Mouse (Mus musculus) liver, embryonic 15.5 days (tissue): ENCODE results near the gene Ube2e3. TPM values are rescaled to one million over a fixed set of nuclear protein-coding genes. Genes with fewer than 3 reads are reported as not detected.

Source experiments
- ATAC-seq: fragments of 200-750 bp; cut with Nextera tagmentation; 2 replicates; pipeline ENCODE4 v1.8.0; 2017; ENCODE audit warnings: moderate number of reproducible peaks, mild to moderate bottlenecking, moderate library complexity; ENCODE audit not compliant: insufficient read depth
- H3K27ac ChIP-seq: fragments of 300-500 bp; sonication (generic); replicated peaks from 2 replicates; pipeline ENCODE4 v1.5.1; 2015; ENCODE audit warnings: mild to moderate bottlenecking, inconsistent platforms
- H3K27me3 ChIP-seq: fragments of 300-500 bp; sonication (generic); 2 replicates; pipeline ENCODE4 v1.6.1; 2015; ENCODE audit warnings: mild to moderate bottlenecking, inconsistent platforms
- H3K36me3 ChIP-seq: fragments of 300-500 bp; sonication (generic); replicated peaks from 2 replicates; pipeline ENCODE4 v1.6.1; 2015; ENCODE audit warnings: moderate library complexity, mild to moderate bottlenecking, inconsistent platforms
- H3K4me1 ChIP-seq: fragments of 300-500 bp; sonication (generic); replicated peaks from 2 replicates; pipeline ENCODE4 v1.6.1; 2015; ENCODE audit warnings: inconsistent platforms
- H3K4me2 ChIP-seq: fragments of 300-500 bp; sonication (generic); 2 replicates; pipeline ENCODE4 v1.6.1; 2015; ENCODE audit warnings: moderate library complexity, mild to moderate bottlenecking, inconsistent platforms
- H3K4me3 ChIP-seq: fragments of 300-500 bp; sonication (generic); replicated peaks from 2 replicates; pipeline ENCODE4 v1.5.1; 2015; ENCODE audit warnings: mild to moderate bottlenecking, inconsistent platforms
- H3K9ac ChIP-seq: fragments of 300-500 bp; sonication (generic); 2 replicates; pipeline ENCODE4 v1.6.1; 2015; ENCODE audit warnings: moderate library complexity, mild to moderate bottlenecking, inconsistent platforms
- H3K9me3 ChIP-seq: fragments of 300-500 bp; sonication (generic); replicated peaks from 2 replicates; pipeline ENCODE4 v1.6.1; 2016; ENCODE audit warnings: inconsistent platforms
- WGBS: fragments of 180-500 bp; shearing (Covaris S2); methylation state at CpG from one replicate; pipeline ENCODE4 v1.1.7; 2015; ENCODE audit warnings: mixed read lengths; ENCODE audit not compliant: insufficient replicate concordance; 5-methylcytosine and 5-hydroxymethylcytosine counted together
- polyA plus RNA-seq: library from polyadenylated mRNA; unstranded; fragments of >200 nt; fragmentation: Nextera tagmentation; extraction: Ambion mirVana; gene quantifications from 2 replicates; pipeline ENCODE4 v1.2.1, GENCODE M21; 2015

Ube2e3 gene
- polyA plus RNA-seq, 1 experiment from 2014 or later = 97.1 TPM

- Histone ChIP-seq H3K9me3 (no peaks in the 10 kb centered on the region), H3K36me3 (no peaks in the 10 kb centered on the region), H3K4me2 (no peak overlapping the region), H3K4me3 (no peak overlapping the region), H3K27me3 (no peaks in the 10 kb centered on the region), H3K9ac (no peak overlapping the region), H3K27ac (no peak overlapping the region), H3K4me1 (peaks cover 15% of the 10 kb centered on the region)
- WGBS = 37% methylated on average over 5 of the region's 5 CpGs
- no peak for ATAC-seq
Measured at GRCm38 (mm10) chr2:78960288-78960687, 92.4 kb downstream of the Ube2e3 start.

GRCm38 (mm10) chr2:78961023-78961422 is 93.1 kb downstream of the Ube2e3 start:
- Histone ChIP-seq H3K36me3 (no peaks in the 10 kb centered on the region), H3K4me1 (peaks cover 15% of the 10 kb centered on the region), H3K4me3 (no peak overlapping the region), H3K27me3 (no peaks in the 10 kb centered on the region), H3K27ac (no peak overlapping the region), H3K9me3 (no peaks in the 10 kb centered on the region), H3K9ac (no peak overlapping the region), H3K4me2 (no peak overlapping the region)
- ATAC-seq = no peak
- WGBS = 71% methylated on average over 7 of the region's 7 CpGs

- no peak overlapping the region for H3K4me3 ChIP-seq
- no peak overlapping the region for H3K27ac ChIP-seq
- no peak overlapping the region for H3K9ac ChIP-seq
- H3K9me3 ChIP-seq = no peaks in the 10 kb centered on the region
- no peaks in the 10 kb centered on the region for H3K27me3 ChIP-seq
- H3K4me2 ChIP-seq = no peak overlapping the region
- 9% methylated on average over 7 of the region's 7 CpGs for WGBS
- H3K36me3 ChIP-seq = no peaks in the 10 kb centered on the region
- H3K4me1 ChIP-seq = peaks cover 15% of the 10 kb centered on the region
- no peak for ATAC-seq
Measured at GRCm38 (mm10) chr2:78961580-78961979, 93.7 kb downstream of the Ube2e3 start.

- no peak overlapping the region for H3K4me2 ChIP-seq
- 69% methylated on average over 2 of the region's 2 CpGs for WGBS
- H3K4me1 ChIP-seq = peaks cover 15% of the 10 kb centered on the region
- no peak overlapping the region for H3K4me3 ChIP-seq
- no peak overlapping the region for H3K9ac ChIP-seq
- no peaks in the 10 kb centered on the region for H3K27me3 ChIP-seq
- H3K27ac ChIP-seq = no peak overlapping the region
- ATAC-seq = no peak
- H3K9me3 ChIP-seq = no peaks in the 10 kb centered on the region
- H3K36me3 ChIP-seq = no peaks in the 10 kb centered on the region
Measured at GRCm38 (mm10) chr2:78964995-78965394, 97.1 kb downstream of the Ube2e3 start.

- Histone ChIP-seq H3K36me3 (no peaks in the 10 kb centered on the region), H3K9me3 (no peaks in the 10 kb centered on the region), H3K4me2 (no peak overlapping the region), H3K9ac (no peak overlapping the region), H3K27ac (no peak overlapping the region), H3K4me1 (peaks cover 15% of the 10 kb centered on the region), H3K4me3 (no peak overlapping the region), H3K27me3 (no peaks in the 10 kb centered on the region)
- WGBS = 62% methylated on average over 6 of the region's 6 CpGs
- no peak for ATAC-seq
Measured at GRCm38 (mm10) chr2:78965396-78965795, 97.5 kb downstream of the Ube2e3 start.

GRCm38 (mm10) chr2:78970088-78970487 is 102.2 kb downstream of the Ube2e3 start:
- H3K27me3 ChIP-seq = no peaks in the 10 kb centered on the region
- H3K27ac ChIP-seq = no peak overlapping the region
- H3K4me2 ChIP-seq = no peak overlapping the region
- 49% methylated on average over 6 of the region's 6 CpGs for WGBS
- H3K4me3 ChIP-seq = no peak overlapping the region
- H3K36me3 ChIP-seq = no peaks in the 10 kb centered on the region
- no peaks in the 10 kb centered on the region for H3K9me3 ChIP-seq
- H3K9ac ChIP-seq = no peak overlapping the region
- no peaks in the 10 kb centered on the region for H3K4me1 ChIP-seq
- ATAC-seq = no peak
